Mouse (Mus musculus) hindbrain, embryonic 10.5 days (tissue): ENCODE results near the gene Rab32. TPM values are rescaled to one million over a fixed set of nuclear protein-coding genes. Genes with fewer than 3 reads are reported as not detected.
"Not testable (repeated sequence)": the region's sequence is repeated elsewhere in the genome, so short reads cannot be mapped to it uniquely, and the experiment has no call there.

ENCODE experiments used
- DNase-seq: peaks from one replicate; pipeline ENCODE4 v3.0.0-alpha.2; 2017; ENCODE audit warnings: low spot score
- H3K27ac ChIP-seq: fragments of 300-500 bp; sonication (generic); 2 replicates; pipeline ENCODE4 v1.5.1; 2016; ENCODE audit warnings: mild to moderate bottlenecking, moderate library complexity
- H3K27me3 ChIP-seq: fragments of 300-500 bp; sonication (generic); 2 replicates; pipeline ENCODE4 v1.6.1; 2016; ENCODE audit warnings: mild to moderate bottlenecking; ENCODE audit not compliant: poor library complexity, insufficient read depth, severe bottlenecking
- H3K36me3 ChIP-seq: fragments of 300-500 bp; sonication (generic); 2 replicates; pipeline ENCODE4 v1.6.1; 2016; ENCODE audit warnings: mild to moderate bottlenecking, moderate library complexity
- H3K4me1 ChIP-seq: fragments of 300-500 bp; sonication (generic); replicated peaks from 2 replicates; pipeline ENCODE4 v1.6.1; 2016; ENCODE audit warnings: mild to moderate bottlenecking
- H3K4me3 ChIP-seq: fragments of 300-500 bp; sonication (generic); 2 replicates; pipeline ENCODE4 v1.5.1; 2016; ENCODE audit warnings: mild to moderate bottlenecking, moderate library complexity
- H3K9me3 ChIP-seq: fragments of 300-500 bp; sonication (generic); 2 replicates; pipeline ENCODE4 v1.6.1; 2016; ENCODE audit warnings: mild to moderate bottlenecking, moderate library complexity
- WGBS: fragments of 180-500 bp; shearing (Covaris S2); methylation state at CpG from one replicate; pipeline ENCODE4 v1.1.7; 2016; 5-methylcytosine and 5-hydroxymethylcytosine counted together
- polyA plus RNA-seq: library from polyadenylated mRNA; unstranded; fragments of >200 nt; fragmentation: Nextera tagmentation; extraction: Ambion mirVana; gene quantifications from 2 replicates; pipeline ENCODE4 v1.2.1, GENCODE M21; 2016

Gene Rab32
- 8.4 and 11.3 TPM in 2 replicates for polyA plus RNA-seq

- Histone ChIP-seq H3K4me3 (peak within 1 kb of the TSS; percentile 72), H3K9me3 (no peaks in the 10 kb centered on the region), H3K27me3 (peaks cover 6% of the 10 kb centered on the region), H3K27ac (peak within 1 kb of the TSS; percentile 75), H3K36me3 (no peaks in the 10 kb centered on the region), H3K4me1 (0 out of 2 replicates have a peak, but pooled peaks cover 3% of the 10 kb centered on the region)
- under 1% methylated on average over 51 of the region's 51 CpGs for WGBS
- peak; percentile 92 for DNase-seq
These were observed at the start of gene Rab32 for GRCm38 (mm10) chr10:10557570-10558336. TSS of gene Rab32 (minus strand) at chr10:10558265.

- no peak overlapping the region for H3K27ac ChIP-seq
These were observed 42.7 kb upstream of the Rab32 start for GRCm38 (mm10) chr10:10600771-10601170.

DNA sequence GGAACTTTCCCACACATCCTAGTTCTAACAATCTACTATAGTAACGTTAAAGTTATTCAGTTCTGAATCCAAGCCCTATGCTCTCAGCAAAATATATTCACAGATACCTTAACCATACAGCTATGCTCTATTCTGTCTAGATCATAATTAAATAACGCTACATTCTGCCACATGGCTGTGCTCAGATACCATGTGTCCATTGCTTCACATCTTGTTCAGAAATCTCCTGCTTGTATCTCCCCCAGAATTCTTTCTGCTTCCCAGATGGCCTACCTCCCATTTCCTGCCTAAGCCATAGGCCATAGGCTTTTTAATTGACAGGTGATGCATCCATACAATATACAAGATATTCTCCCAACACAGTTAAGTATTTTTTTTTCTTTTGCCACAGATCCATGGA, 39.4 kb upstream of the Rab32 start:
- not testable (repeated sequence) for H3K4me1 ChIP-seq, H3K27ac ChIP-seq, H3K27me3 ChIP-seq, H3K4me3 ChIP-seq, H3K9me3 ChIP-seq, H3K36me3 ChIP-seq, DNase-seq
- 91% methylated on average over 2 of the region's 2 CpGs for WGBS

More at GRCm38 (mm10) chr10:10600771-10601170, 42.7 kb upstream of the Rab32 start:
- DNase-seq = no peak
- Histone ChIP-seq H3K4me3 (no peak overlapping the region), H3K36me3 (no peaks in the 10 kb centered on the region), H3K9me3 (no peaks in the 10 kb centered on the region), H3K27me3 (no peaks in the 10 kb centered on the region), H3K4me1 (no peaks in the 10 kb centered on the region)
- WGBS = 92% methylated on average over 3 of the region's 3 CpGs

GRCm38 (mm10) chr10:10580811-10581210, 22.7 kb upstream of the Rab32 start:
- 82% methylated on average over 3 of the region's 3 CpGs for WGBS

DNA sequence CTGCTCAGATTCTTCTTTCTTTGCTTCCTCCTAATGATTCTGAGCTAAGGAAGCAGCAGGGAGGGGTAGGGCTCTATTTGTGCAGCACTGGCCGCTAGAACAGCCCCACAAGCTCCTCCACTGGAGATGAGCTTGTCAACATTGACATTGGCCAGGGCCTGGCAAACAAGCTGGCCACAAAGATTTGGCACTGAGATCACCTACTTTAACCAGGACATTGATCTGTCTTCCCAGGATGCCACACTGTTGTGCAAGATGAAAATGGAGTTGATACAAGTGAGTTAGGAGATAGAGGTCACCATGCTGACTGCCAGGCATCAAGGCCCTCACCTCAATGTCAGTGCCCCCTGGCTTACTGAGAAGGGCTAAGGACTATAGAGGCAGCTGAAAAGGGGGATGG, 21.8 kb upstream of the Rab32 start:
- Histone ChIP-seq H3K27me3 (no peaks in the 10 kb centered on the region), H3K4me3 (no peak overlapping the region), H3K36me3 (no peaks in the 10 kb centered on the region), H3K9me3 (peaks cover 5% of the 10 kb centered on the region; the same call in 1 of the 2 replicates), H3K27ac (no peak overlapping the region), H3K4me1 (no peaks in the 10 kb centered on the region)
- no peak for DNase-seq
- WGBS = 77% methylated on average over 1 of the region's 1 CpGs

More at GRCm38 (mm10) chr10:10580811-10581210, 22.7 kb upstream of the Rab32 start:
- no peaks in the 10 kb centered on the region for H3K27me3 ChIP-seq
- DNase-seq = no peak
- H3K27ac ChIP-seq = no peak overlapping the region
- no peaks in the 10 kb centered on the region for H3K36me3 ChIP-seq
- H3K4me3 ChIP-seq = no peak overlapping the region
- H3K4me1 ChIP-seq = no peaks in the 10 kb centered on the region
- peaks cover 5% of the 10 kb centered on the region; the same call in 1 of the 2 replicates for H3K9me3 ChIP-seq

DNA sequence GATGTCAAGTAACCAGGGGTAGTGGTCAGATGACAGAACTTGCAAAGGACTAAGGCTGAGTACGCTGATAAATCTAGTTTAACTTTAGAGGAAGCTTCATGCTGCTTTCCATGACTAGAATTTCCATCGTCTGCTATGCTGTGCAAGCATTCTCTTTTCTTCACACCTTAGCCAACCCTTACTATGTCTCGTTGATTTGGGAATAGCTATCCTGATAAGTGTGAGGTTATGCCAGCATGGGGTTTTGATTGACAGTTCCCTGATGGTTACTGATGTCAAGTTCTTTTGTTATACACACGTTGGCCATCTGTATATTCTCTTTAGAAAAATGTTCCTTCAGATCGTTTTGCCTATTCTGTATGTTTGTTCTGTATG, 259 bp upstream of the Rab32 start:
- H3K9me3 ChIP-seq = no peaks in the 10 kb centered on the region
- 43% methylated on average over 5 of the region's 5 CpGs for WGBS
- peaks cover 6% of the 10 kb centered on the region for H3K27me3 ChIP-seq

GRCm38 (mm10) chr10:10557085-10557484, 980 bp downstream of the Rab32 start:
- H3K9me3 ChIP-seq = no peaks in the 10 kb centered on the region
- peaks cover 6% of the 10 kb centered on the region for H3K27me3 ChIP-seq
- peak overlapping the region; percentile 72 for H3K4me3 ChIP-seq
- H3K27ac ChIP-seq = no peak overlapping the region
- DNase-seq = peak; percentile 39
- no peaks in the 10 kb centered on the region for H3K36me3 ChIP-seq
- WGBS = 8% methylated on average over 8 of the region's 8 CpGs
- 0 out of 2 replicates have a peak, but pooled peaks cover 3% of the 10 kb centered on the region for H3K4me1 ChIP-seq

More for the DNA sequence above, 259 bp upstream of the Rab32 start:
- Histone ChIP-seq H3K36me3 (no peaks in the 10 kb centered on the region), H3K27ac (no peak overlapping the region), H3K4me3 (peak overlapping the region; percentile 72), H3K4me1 (0 out of 2 replicates have a peak, but pooled peaks cover 3% of the 10 kb centered on the region)
- DNase-seq = no peak

- H3K4me1 ChIP-seq = 0 out of 2 replicates have a peak, but pooled peaks cover 3% of the 10 kb centered on the region
- 89% methylated on average over 3 of the region's 3 CpGs for WGBS
- peaks cover 6% of the 10 kb centered on the region for H3K27me3 ChIP-seq
- H3K9me3 ChIP-seq = no peaks in the 10 kb centered on the region
- H3K4me3 ChIP-seq = no peak overlapping the region
- DNase-seq = no peak
- H3K27ac ChIP-seq = no peak overlapping the region
- no peaks in the 10 kb centered on the region for H3K36me3 ChIP-seq
These were observed 2.4 kb downstream of the Rab32 start for GRCm38 (mm10) chr10:10555676-10556075.

- no peaks in the 10 kb centered on the region for H3K9me3 ChIP-seq
- no peak for DNase-seq
- 90% methylated on average over 5 of the region's 5 CpGs for WGBS
- no peak overlapping the region for H3K27ac ChIP-seq
- no peak overlapping the region for H3K4me3 ChIP-seq
- H3K4me1 ChIP-seq = 0 out of 2 replicates have a peak, but pooled peaks cover 3% of the 10 kb centered on the region
- no peaks in the 10 kb centered on the region for H3K36me3 ChIP-seq
- H3K27me3 ChIP-seq = peaks cover 6% of the 10 kb centered on the region
These were observed 2.8 kb downstream of the Rab32 start for GRCm38 (mm10) chr10:10555221-10555620.

GRCm38 (mm10) chr10:10550134-10550533, 7.9 kb downstream of the Rab32 start:
- 88% methylated on average over 1 of the region's 1 CpGs for WGBS
- H3K9me3 ChIP-seq = no peaks in the 10 kb centered on the region
- no peaks in the 10 kb centered on the region for H3K27me3 ChIP-seq
- H3K36me3 ChIP-seq = no peaks in the 10 kb centered on the region
- no peak for DNase-seq
- no peak overlapping the region for H3K4me3 ChIP-seq
- H3K4me1 ChIP-seq = no peaks in the 10 kb centered on the region
- H3K27ac ChIP-seq = no peak overlapping the region

DNA sequence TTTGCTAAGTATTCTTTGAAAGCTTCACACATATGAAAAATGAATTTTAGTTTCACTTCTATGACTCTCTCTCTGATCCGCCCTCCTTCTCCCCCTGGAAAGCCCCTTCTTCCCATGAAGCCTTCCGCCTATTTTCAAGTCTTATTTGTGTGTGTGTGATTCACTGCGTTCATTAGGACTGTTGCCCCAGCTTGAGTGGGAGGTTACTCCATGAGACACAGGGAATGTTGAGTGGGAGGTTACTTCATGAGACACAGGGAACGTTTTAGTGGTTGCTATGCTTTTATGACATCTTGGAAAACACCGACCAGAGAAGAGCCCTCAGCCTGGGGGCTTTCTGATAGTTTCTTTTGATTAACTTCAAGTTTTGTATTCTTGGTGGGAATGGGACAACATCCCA, 11.4 kb downstream of the Rab32 start:
- Histone ChIP-seq H3K27me3 (no peaks in the 10 kb centered on the region), H3K27ac (no peak overlapping the region), H3K36me3 (no peaks in the 10 kb centered on the region), H3K4me3 (no peak overlapping the region), H3K4me1 (no peaks in the 10 kb centered on the region), H3K9me3 (no peaks in the 10 kb centered on the region)
- DNase-seq = no peak
- 85% methylated on average over 5 of the region's 5 CpGs for WGBS

- H3K27ac ChIP-seq = no peak overlapping the region
- H3K4me1 ChIP-seq = no peaks in the 10 kb centered on the region
- no peak for DNase-seq
- no peaks in the 10 kb centered on the region for H3K9me3 ChIP-seq
- no peaks in the 10 kb centered on the region for H3K36me3 ChIP-seq
- no peak overlapping the region for H3K4me3 ChIP-seq
- no peaks in the 10 kb centered on the region for H3K27me3 ChIP-seq
- WGBS = 94% methylated on average over 3 of the region's 3 CpGs
These were observed 13.1 kb downstream of the Rab32 start for GRCm38 (mm10) chr10:10544955-10545354.
